Mouse (Mus musculus) kidney, adult 9 months (tissue): ENCODE results near the gene Crebrf.
A peak's percentile ranks its signal among the peaks of the same experiment; 100 is the strongest.

Experiments
- DNase-seq: peaks from one replicate; pipeline ENCODE4 v3.0.0; 2022

Gene Crebrf

GRCm38 (mm10) chr17:26779471-26779870 lies 64.0 kb downstream of the Crebrf start:
- DNase-seq = no peak

- peak; percentile 79 for DNase-seq
Observed at GRCm38 (mm10) chr17:26780750-26781571, 65.5 kb downstream of the Crebrf start, which contains the start of gene Bnip1. Bnip1 (plus strand) TSS chr17:26781066.

GRCm38 (mm10) chr17:26781610-26782043 lies 66.2 kb downstream of the Crebrf start:
- peak; percentile 36 for DNase-seq

GRCm38 (mm10) chr17:26784525-26784924 lies 69.1 kb downstream of the Crebrf start:
- DNase-seq = no peak

- no peak for DNase-seq
Observed at GRCm38 (mm10) chr17:26786586-26786985, 71.1 kb downstream of the Crebrf start.

- DNase-seq = no peak
Observed at GRCm38 (mm10) chr17:26788986-26789385, 73.5 kb downstream of the Crebrf start.

GRCm38 (mm10) chr17:26789460-26790268 lies 74.2 kb downstream of the Crebrf start:
- no peak for DNase-seq

GRCm38 (mm10) chr17:26790269-26791214 lies 75.1 kb downstream of the Crebrf start:
- DNase-seq = no peak

- no peak for DNase-seq
Observed at GRCm38 (mm10) chr17:26791580-26791979, 76.1 kb downstream of the Crebrf start.

GRCm38 (mm10) chr17:26792096-26792495 lies 76.6 kb downstream of the Crebrf start:
- no peak for DNase-seq

GRCm38 (mm10) chr17:26793068-26793765 lies 77.8 kb downstream of the Crebrf start:
- no peak for DNase-seq

GRCm38 (mm10) chr17:26794744-26795143 lies 79.3 kb downstream of the Crebrf start:
- DNase-seq = peak; percentile 70

- no peak for DNase-seq
Observed at GRCm38 (mm10) chr17:26795386-26795785, 79.9 kb downstream of the Crebrf start.

GRCm38 (mm10) chr17:26797379-26798128 lies 82.1 kb downstream of the Crebrf start:
- DNase-seq = no peak

- DNase-seq = no peak
Observed at GRCm38 (mm10) chr17:26802886-26803285, 87.4 kb downstream of the Crebrf start.

GRCm38 (mm10) chr17:26812607-26813006 lies 97.2 kb downstream of the Crebrf start:
- DNase-seq = no peak

- DNase-seq = no peak
Observed at GRCm38 (mm10) chr17:26813497-26813896, 98.0 kb downstream of the Crebrf start.

- no peak for DNase-seq
Observed at GRCm38 (mm10) chr17:26816810-26817209, 101.4 kb downstream of the Crebrf start.

GRCm38 (mm10) chr17:26817776-26818175 lies 102.3 kb downstream of the Crebrf start:
- no peak for DNase-seq

GRCm38 (mm10) chr17:26826131-26826530 lies 110.7 kb downstream of the Crebrf start:
- no peak for DNase-seq
